Mouse (Mus musculus): ENCODE results near the gene Ppef2. TPM values are rescaled to one million over a fixed set of nuclear protein-coding genes. Genes with fewer than 3 reads are reported as not detected.

Gene Ppef2
- polyA plus RNA-seq, 1 experiment, result 3.2 TPM

DNA sequence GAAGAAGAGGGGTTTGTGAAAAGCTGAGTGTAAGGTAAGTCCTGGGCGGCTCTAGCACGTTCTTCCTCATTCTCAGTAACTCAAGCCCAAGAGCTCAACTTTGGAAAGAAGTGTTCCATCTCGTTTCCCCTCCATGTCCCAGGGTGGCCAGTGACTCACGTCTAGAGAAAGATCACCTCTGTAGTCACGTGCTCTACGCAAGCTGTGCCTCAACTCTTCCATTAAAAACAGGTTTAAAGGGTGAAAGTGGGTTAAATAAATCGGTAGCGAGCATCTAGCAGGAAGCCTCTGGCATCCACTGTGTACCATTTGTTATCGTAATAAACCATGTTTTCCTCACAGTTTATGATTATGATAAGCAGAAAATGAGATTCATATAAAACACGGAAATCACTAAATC, 24.2 kb downstream of the Ppef2 start:
- no peak for TF ChIP-seq POLR2A (IDR thresholded peaks at IDR 0.05; ENCODE audit: insufficient read depth, low read length)
- no peak for TF ChIP-seq CTCF (IDR thresholded peaks at IDR 0.05; ENCODE audit: low read depth, low read length)
- no peak for TF ChIP-seq EP300 (IDR thresholded peaks at IDR 0.05; ENCODE audit: insufficient read depth, low read depth, low read length)
- Histone ChIP-seq H3K27me3 (ENCODE audit: control insufficient read depth, insufficient read depth, low read length, poor library complexity, severe bottlenecking) (no peaks in the 10 kb centered on the region), H3K36me3 (ENCODE audit: control insufficient read depth, insufficient read depth, low read length, poor library complexity, severe bottlenecking) (no peaks in the 10 kb centered on the region), H3K4me3 (ENCODE audit: low read depth, low read length) (no peak overlapping the region), H3K9me3 (replicated peaks; ENCODE audit: control insufficient read depth, insufficient read depth, low read length, poor library complexity, severe bottlenecking) (no peaks in the 10 kb centered on the region), H3K9ac (ENCODE audit: low read depth, poor library complexity, severe bottlenecking) (no peak overlapping the region), H3K27ac (ENCODE audit: insufficient read depth, low read length) (no peak overlapping the region), H3K4me1 (ENCODE audit: control insufficient read depth, insufficient read depth, low read length) (no peaks in the 10 kb centered on the region)

DNA sequence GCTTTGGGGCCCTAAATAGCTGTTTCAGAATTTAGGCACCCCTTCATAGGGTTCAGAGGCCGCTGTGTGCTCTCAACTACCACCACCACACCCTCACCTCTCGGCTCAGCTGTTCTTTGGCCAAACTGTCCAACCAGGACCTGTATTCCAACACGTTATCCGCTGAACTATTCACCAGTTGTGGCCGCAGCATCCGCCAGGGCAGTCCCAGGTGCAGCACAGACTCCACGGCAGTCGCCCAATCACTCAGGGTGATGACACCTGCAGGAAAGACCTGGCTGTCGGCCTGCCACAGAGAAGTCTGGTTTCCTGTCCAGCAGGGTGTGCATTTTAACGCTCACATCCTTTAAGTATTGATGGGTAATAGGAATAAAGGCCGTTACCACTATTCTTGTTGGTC, 25.8 kb downstream of the Ppef2 start:
- Histone ChIP-seq H3K36me3 (ENCODE audit: control insufficient read depth, insufficient read depth, low read length, poor library complexity, severe bottlenecking) (no peaks in the 10 kb centered on the region), H3K27me3 (ENCODE audit: control insufficient read depth, insufficient read depth, low read length, poor library complexity, severe bottlenecking) (no peaks in the 10 kb centered on the region), H3K4me1 (ENCODE audit: control insufficient read depth, insufficient read depth, low read length) (no peaks in the 10 kb centered on the region), H3K9ac (ENCODE audit: low read depth, poor library complexity, severe bottlenecking) (no peak overlapping the region), H3K27ac (ENCODE audit: insufficient read depth, low read length) (no peak overlapping the region), H3K4me3 (ENCODE audit: low read depth, low read length) (no peak overlapping the region), H3K9me3 (replicated peaks; ENCODE audit: control insufficient read depth, insufficient read depth, low read length, poor library complexity, severe bottlenecking) (no peaks in the 10 kb centered on the region)
- no peak for TF ChIP-seq POLR2A (IDR thresholded peaks at IDR 0.05; ENCODE audit: insufficient read depth, low read length)
- no peak for TF ChIP-seq CTCF (IDR thresholded peaks at IDR 0.05; ENCODE audit: low read depth, low read length)
- no peak for TF ChIP-seq EP300 (IDR thresholded peaks at IDR 0.05; ENCODE audit: insufficient read depth, low read depth, low read length)

DNA sequence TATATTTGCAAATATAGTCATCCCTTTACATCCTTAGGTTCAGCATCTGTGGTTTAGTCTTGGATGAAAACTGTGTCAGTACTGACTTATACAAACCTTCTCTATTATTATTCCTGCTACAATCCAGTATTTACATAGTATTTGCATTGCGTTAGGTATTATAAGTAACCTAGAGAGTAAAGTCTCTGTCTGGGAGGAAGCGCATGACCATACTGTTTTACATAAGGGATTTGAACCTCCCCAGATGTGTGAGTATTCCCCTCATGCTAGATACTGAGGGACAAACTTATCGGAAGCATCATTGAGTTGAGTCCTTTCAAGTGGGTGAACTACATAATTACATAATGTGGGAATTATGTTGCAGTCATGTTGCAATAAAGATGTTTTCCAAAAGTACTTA, 26.6 kb downstream of the Ppef2 start:
- TF ChIP-seq POLR2A (IDR thresholded peaks at IDR 0.05; ENCODE audit: insufficient read depth, low read length) (no peak), EP300 (IDR thresholded peaks at IDR 0.05; ENCODE audit: insufficient read depth, low read depth, low read length) (no peak), CTCF (IDR thresholded peaks at IDR 0.05; ENCODE audit: low read depth, low read length) (no peak)
- Histone ChIP-seq H3K4me3 (ENCODE audit: low read depth, low read length) (no peak overlapping the region), H3K27me3 (ENCODE audit: control insufficient read depth, insufficient read depth, low read length, poor library complexity, severe bottlenecking) (no peaks in the 10 kb centered on the region), H3K36me3 (ENCODE audit: control insufficient read depth, insufficient read depth, low read length, poor library complexity, severe bottlenecking) (no peaks in the 10 kb centered on the region), H3K27ac (ENCODE audit: insufficient read depth, low read length) (no peak overlapping the region), H3K4me1 (ENCODE audit: control insufficient read depth, insufficient read depth, low read length) (no peaks in the 10 kb centered on the region), H3K9me3 (replicated peaks; ENCODE audit: control insufficient read depth, insufficient read depth, low read length, poor library complexity, severe bottlenecking) (no peaks in the 10 kb centered on the region), H3K9ac (ENCODE audit: low read depth, poor library complexity, severe bottlenecking) (no peak overlapping the region)

DNA sequence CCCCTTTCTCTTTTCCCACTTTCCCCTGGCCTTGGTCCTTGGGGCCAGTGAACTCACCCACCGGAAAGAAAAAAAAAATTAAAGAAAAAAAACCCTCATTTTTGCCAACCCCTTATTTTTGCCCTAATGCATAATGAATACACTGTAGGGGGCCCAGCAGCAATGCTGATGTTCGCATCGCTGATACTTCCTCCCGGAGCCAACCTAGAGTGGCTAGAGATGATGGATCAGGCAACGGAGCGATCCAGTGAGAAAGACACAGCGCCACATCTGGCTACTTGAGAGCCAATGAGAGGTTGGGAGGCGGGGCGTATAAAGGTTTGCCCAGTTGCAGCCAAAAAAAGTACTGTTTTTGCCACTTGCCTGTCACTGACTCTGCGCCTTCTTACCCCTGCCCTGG, 27.3 kb downstream of the Ppef2 start:
- Histone ChIP-seq H3K4me3 (ENCODE audit: low read depth, low read length) (peak overlapping the region; percentile 3; the same call in 1 of the 2 replicates), H3K27ac (ENCODE audit: insufficient read depth, low read length) (no peak overlapping the region)
- TF ChIP-seq POLR2A (IDR thresholded peaks at IDR 0.05; ENCODE audit: insufficient read depth, low read length) (peak; percentile 37), CTCF (IDR thresholded peaks at IDR 0.05; ENCODE audit: low read depth, low read length) (peak; percentile 33), EP300 (IDR thresholded peaks at IDR 0.05; ENCODE audit: insufficient read depth, low read depth, low read length) (no peak)

DNA sequence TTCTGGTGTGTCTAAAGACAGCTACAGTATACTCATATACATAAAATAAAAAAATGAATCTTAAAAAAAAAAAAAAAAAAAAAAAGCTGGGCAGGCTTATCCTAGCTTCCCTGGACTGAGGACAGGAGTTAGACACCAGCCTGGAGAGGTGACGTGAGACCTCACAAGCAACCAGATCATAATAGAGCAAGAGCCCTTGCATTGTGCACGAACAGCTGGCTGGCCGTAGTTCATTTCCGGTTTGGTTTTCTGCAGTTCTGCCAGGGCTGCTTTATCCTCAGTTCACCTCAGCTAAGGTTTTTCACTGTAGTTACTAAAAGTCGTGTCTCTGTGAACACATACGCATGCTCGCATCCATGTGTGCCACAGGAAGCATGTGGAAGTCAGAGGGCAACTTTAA, 28.3 kb downstream of the Ppef2 start:
- H3K4me3 ChIP-seq (ENCODE audit: low read depth, low read length), result no peak overlapping the region
- no peaks in the 10 kb centered on the region for H3K27me3 ChIP-seq (ENCODE audit: control insufficient read depth, insufficient read depth, low read length, poor library complexity, severe bottlenecking)
- no peak overlapping the region for H3K9ac ChIP-seq (ENCODE audit: low read depth, poor library complexity, severe bottlenecking)
- H3K36me3 ChIP-seq (ENCODE audit: control insufficient read depth, insufficient read depth, low read length, poor library complexity, severe bottlenecking), result no peaks in the 10 kb centered on the region
- no peaks in the 10 kb centered on the region for H3K4me1 ChIP-seq (ENCODE audit: control insufficient read depth, insufficient read depth, low read length)
- H3K27ac ChIP-seq (ENCODE audit: insufficient read depth, low read length), result no peak overlapping the region
- TF ChIP-seq POLR2A (IDR thresholded peaks at IDR 0.05; ENCODE audit: insufficient read depth, low read length) (no peak), EP300 (IDR thresholded peaks at IDR 0.05; ENCODE audit: insufficient read depth, low read depth, low read length) (no peak), CTCF (IDR thresholded peaks at IDR 0.05; ENCODE audit: low read depth, low read length) (no peak)
- H3K9me3 ChIP-seq (replicated peaks; ENCODE audit: control insufficient read depth, insufficient read depth, low read length, poor library complexity, severe bottlenecking), result no peaks in the 10 kb centered on the region

More for the DNA sequence above, 27.3 kb downstream of the Ppef2 start:
- Histone ChIP-seq H3K9me3 (replicated peaks; ENCODE audit: control insufficient read depth, insufficient read depth, low read length, poor library complexity, severe bottlenecking) (no peaks in the 10 kb centered on the region), H3K9ac (ENCODE audit: low read depth, poor library complexity, severe bottlenecking) (peak overlapping the region; percentile 24; the same call in 1 of the 2 replicates), H3K27me3 (ENCODE audit: control insufficient read depth, insufficient read depth, low read length, poor library complexity, severe bottlenecking) (no peaks in the 10 kb centered on the region), H3K4me1 (ENCODE audit: control insufficient read depth, insufficient read depth, low read length) (no peaks in the 10 kb centered on the region), H3K36me3 (ENCODE audit: control insufficient read depth, insufficient read depth, low read length, poor library complexity, severe bottlenecking) (no peaks in the 10 kb centered on the region)

DNA sequence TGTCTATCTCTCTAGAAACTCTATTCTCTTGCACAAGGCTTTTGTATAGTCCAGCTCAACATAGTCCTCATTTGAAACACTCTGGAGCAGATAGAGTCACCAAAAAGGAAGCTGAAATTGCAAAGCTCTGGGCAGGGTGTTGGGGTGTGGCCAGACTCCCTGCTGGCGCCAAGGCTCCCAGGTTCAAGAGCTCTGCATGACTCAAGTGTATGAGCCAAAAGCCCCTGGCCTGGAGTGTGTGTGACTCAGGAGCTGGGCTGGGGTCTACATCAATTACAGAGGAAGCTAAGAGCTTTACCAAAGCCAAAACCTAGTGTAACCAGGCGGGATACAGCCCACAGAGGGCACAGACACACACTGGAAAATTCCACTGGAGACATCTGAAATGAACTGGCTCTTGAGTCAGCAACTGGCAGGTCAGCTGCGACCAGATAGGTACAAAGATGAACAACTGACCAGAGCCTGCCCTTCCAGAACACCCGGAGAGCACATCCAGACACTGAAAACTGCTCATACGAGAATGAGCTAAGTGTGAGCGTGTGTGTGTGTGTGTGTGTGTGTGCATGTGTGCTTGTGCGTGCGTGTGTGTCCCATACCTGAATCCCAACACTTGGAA, 35.7 kb downstream of the Ppef2 start:
- Histone ChIP-seq H3K9ac (ENCODE audit: low read depth, poor library complexity, severe bottlenecking) (no peak overlapping the region), H3K4me1 (ENCODE audit: control insufficient read depth, insufficient read depth, low read length) (peaks cover 5% of the 10 kb centered on the region), H3K9me3 (replicated peaks; ENCODE audit: control insufficient read depth, insufficient read depth, low read length, poor library complexity, severe bottlenecking) (no peaks in the 10 kb centered on the region), H3K27me3 (ENCODE audit: control insufficient read depth, insufficient read depth, low read length, poor library complexity, severe bottlenecking) (no peaks in the 10 kb centered on the region), H3K27ac (ENCODE audit: insufficient read depth, low read length) (no peak overlapping the region), H3K4me3 (ENCODE audit: low read depth, low read length) (no peak overlapping the region), H3K36me3 (ENCODE audit: control insufficient read depth, insufficient read depth, low read length, poor library complexity, severe bottlenecking) (no peaks in the 10 kb centered on the region)
- TF ChIP-seq EP300 (IDR thresholded peaks at IDR 0.05; ENCODE audit: insufficient read depth, low read depth, low read length) (no peak), CTCF (IDR thresholded peaks at IDR 0.05; ENCODE audit: low read depth, low read length) (no peak), POLR2A (IDR thresholded peaks at IDR 0.05; ENCODE audit: insufficient read depth, low read length) (no peak)
